Mouse (Mus musculus) ES-E14 (cell line): ENCODE results near the gene Nfrkb. TPM values are rescaled to one million over a fixed set of nuclear protein-coding genes. Genes with fewer than 3 reads are reported as not detected.

Source experiments
- DNase-seq: peaks from one replicate; pipeline ENCODE4 v3.0.0-alpha.2; 2013; ENCODE audit warnings: low read depth, low spot score
- H3K27ac ChIP-seq: 2 replicates; pipeline ENCODE4 v1.5.1; 2012; ENCODE audit warnings: low read depth, mild to moderate bottlenecking, low read length, moderate library complexity, mixed read lengths; ENCODE audit not compliant: poor library complexity, insufficient read depth, severe bottlenecking
- H3K36me3 ChIP-seq: 2 replicates; pipeline ENCODE4 v1.6.1; 2012; ENCODE audit warnings: mild to moderate bottlenecking, low read length, moderate library complexity, mixed read lengths; ENCODE audit not compliant: control insufficient read depth, poor library complexity, insufficient read depth, severe bottlenecking
- H3K4me1 ChIP-seq, 2 experiments: fragments of 150-350 bp in 1 of 2; sonication (generic) in 1 of 2; 2 replicates each; pipeline ENCODE4 v1.6.1; 2012; ENCODE audit warnings: low read length in 2 of 2, mild to moderate bottlenecking in 1 of 2, mixed read lengths in 1 of 2; ENCODE audit not compliant: control insufficient read depth in 2 of 2, insufficient read depth in 2 of 2, poor library complexity in 1 of 2
- H3K4me3 ChIP-seq, 2 experiments: fragments of 150-350 bp in 1 of 2; sonication (generic) in 1 of 2; 2 replicates each; pipeline ENCODE4 v1.5.1; 2012; ENCODE audit warnings: low read length in 2 of 2, low read depth in 1 of 2, mild to moderate bottlenecking in 1 of 2, mixed read lengths in 1 of 2; ENCODE audit not compliant: insufficient read depth in 1 of 2, poor library complexity in 1 of 2, severe bottlenecking in 1 of 2
- H3K9ac ChIP-seq: 2 replicates; pipeline ENCODE4 v1.6.1; 2012; ENCODE audit warnings: low read depth, mild to moderate bottlenecking, low read length, mixed read lengths; ENCODE audit not compliant: poor library complexity, insufficient read depth, severe bottlenecking
- H3K9me3 ChIP-seq: fragments of 150-350 bp; sonication (generic); 2 replicates; pipeline ENCODE4 v1.6.1; 2012; ENCODE audit warnings: low read depth, mild to moderate bottlenecking, low read length; ENCODE audit not compliant: control insufficient read depth, insufficient read depth
- CHD2 ChIP-seq: IDR thresholded peaks from 2 replicates; pipeline ENCODE4 v1.6.1; 2014; ENCODE audit warnings: mild to moderate bottlenecking, low read depth, low read length, inconsistent platforms
- HCFC1 ChIP-seq: IDR thresholded peaks from 2 replicates; pipeline ENCODE4 v1.6.1; 2012; ENCODE audit warnings: low read length, inconsistent platforms, borderline replicate concordance; ENCODE audit not compliant: insufficient read depth
- MAFK ChIP-seq: IDR thresholded peaks from 2 replicates; pipeline ENCODE4 v1.6.1; 2014; ENCODE audit warnings: mild to moderate bottlenecking, low read depth, low read length, inconsistent platforms; ENCODE audit not compliant: insufficient read depth
- ZC3H11A ChIP-seq: IDR thresholded peaks from 2 replicates; pipeline ENCODE4 v1.6.1; 2012; ENCODE audit warnings: low read depth, mild to moderate bottlenecking, inconsistent platforms, low read length, borderline replicate concordance
- ZNF384 ChIP-seq: IDR thresholded peaks from 2 replicates; pipeline ENCODE4 v1.6.1; 2012; ENCODE audit warnings: low read depth, low read length, inconsistent platforms
- in situ Hi-C, 2 experiments: fragments of 600-800 bp; cut with MboI; formaldehyde crosslinking; loops; one replicate each; pipeline ENCODE4 v1.15.1; 2025; ENCODE audit warnings: low sequenced_read_pairs in 2 of 2, inconsistent platforms in 1 of 2; ENCODE audit not compliant: unreplicated experiment in 2 of 2
- total RNA-seq: library from RNA; depleted of rRNA; stranded (reverse); fragments of 300-350 nt; gene quantifications from 2 replicates; pipeline ENCODE4 v1.2.3, GENCODE M21; 2012

Nfrkb gene
- total RNA-seq, 1 experiment, result 26.1 TPM

DNA sequence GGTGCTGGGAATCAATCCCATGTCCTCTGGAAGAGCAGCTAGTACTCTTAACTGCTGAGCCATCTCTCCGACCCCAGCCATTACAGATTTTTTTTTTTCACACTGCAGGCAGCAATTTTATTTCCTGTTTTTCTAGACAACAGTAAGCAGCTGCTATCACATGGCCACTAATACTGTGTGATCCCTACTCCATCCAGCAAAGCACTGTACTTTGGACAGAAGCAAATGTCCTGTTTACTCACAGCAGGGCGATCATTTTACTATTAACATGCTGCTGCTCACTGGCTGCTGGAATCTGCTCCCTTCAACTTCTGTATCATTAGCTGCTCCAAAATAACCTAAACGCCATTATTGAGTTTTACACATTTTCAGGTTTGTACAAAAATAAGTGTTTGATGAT, 47.4 kb downstream of the Nfrkb start:
- Histone ChIP-seq H3K4me1 (peaks cover 10 to 17% of the 10 kb centered on the region in 2 experiments; a peak in 3 of 4 replicates), H3K4me3 (no peak overlapping the region), H3K9ac (no peak overlapping the region), H3K27ac (no peak overlapping the region), H3K9me3 (no peaks in the 10 kb centered on the region), H3K36me3 (no peaks in the 10 kb centered on the region)
- no peak for TF ChIP-seq MAFK
- TF ChIP-seq CHD2, result no peak
- no peak for TF ChIP-seq HCFC1
- TF ChIP-seq ZNF384, result no peak
- no peak for TF ChIP-seq ZC3H11A
- in situ Hi-C loops, result no loop called here
- DNase-seq, result no peak

DNA sequence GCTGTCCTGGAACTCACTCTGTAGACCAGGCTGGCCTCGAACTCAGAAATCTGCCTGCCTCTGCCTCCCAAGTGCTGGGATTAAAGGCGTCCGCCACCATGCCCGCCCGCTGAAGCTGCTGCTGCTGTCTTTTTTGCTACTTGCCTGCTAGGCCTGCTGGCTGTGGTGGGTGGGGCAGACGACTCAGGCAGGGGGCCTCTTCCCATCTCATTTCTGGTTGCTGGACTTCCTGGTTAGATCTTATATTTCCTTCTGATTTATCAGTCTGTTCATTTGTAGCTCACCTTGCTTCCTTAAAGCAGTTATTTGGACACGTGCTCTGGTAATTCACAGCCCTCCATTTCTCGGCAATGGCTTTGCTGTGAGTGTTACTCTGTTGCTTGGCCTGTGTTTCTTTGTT, 49.4 kb downstream of the Nfrkb start:
- no peaks in the 10 kb centered on the region for H3K9me3 ChIP-seq
- H3K9ac ChIP-seq, result no peak overlapping the region
- no peaks in the 10 kb centered on the region for H3K36me3 ChIP-seq
- DNase-seq, result no peak
- in situ Hi-C loops, result no loop called here
- H3K4me1 ChIP-seq, result peaks cover 12 to 28% of the 10 kb centered on the region in 2 experiments
- no peak overlapping the region for H3K4me3 ChIP-seq
- TF ChIP-seq ZC3H11A, result no peak
- no peak overlapping the region; the same call in 1 of the 2 replicates for H3K27ac ChIP-seq

- in situ Hi-C loops, result no loop called here
- peaks cover 7 to 28% of the 10 kb centered on the region in 2 experiments for H3K4me1 ChIP-seq
- H3K36me3 ChIP-seq, result no peaks in the 10 kb centered on the region
- TF ChIP-seq ZNF384 (no peak), HCFC1 (no peak), MAFK (no peak), ZC3H11A (no peak)
- no peaks in the 10 kb centered on the region for H3K9me3 ChIP-seq
- no peak overlapping the region for H3K4me3 ChIP-seq
- no peak for DNase-seq
- no peak overlapping the region for H3K27ac ChIP-seq
- H3K9ac ChIP-seq, result no peak overlapping the region
Observed at GRCm38 (mm10) chr9:31437861-31438260, 51.9 kb downstream of the Nfrkb start.

GRCm38 (mm10) chr9:31438834-31439233, 52.8 kb downstream of the Nfrkb start:
- Histone ChIP-seq H3K36me3 (no peaks in the 10 kb centered on the region), H3K4me3 (no peak overlapping the region), H3K27ac (peak overlapping the region; percentile 89), H3K9ac (no peak overlapping the region), H3K4me1 (peaks cover 7 to 27% of the 10 kb centered on the region in 2 experiments), H3K9me3 (no peaks in the 10 kb centered on the region)
- in situ Hi-C loops, result no loop called here
- DNase-seq, result peak; percentile 54
- TF ChIP-seq ZC3H11A, result no peak
- no peak for TF ChIP-seq HCFC1
- TF ChIP-seq MAFK, result no peak
- no peak for TF ChIP-seq ZNF384
- no peak for TF ChIP-seq CHD2

DNA sequence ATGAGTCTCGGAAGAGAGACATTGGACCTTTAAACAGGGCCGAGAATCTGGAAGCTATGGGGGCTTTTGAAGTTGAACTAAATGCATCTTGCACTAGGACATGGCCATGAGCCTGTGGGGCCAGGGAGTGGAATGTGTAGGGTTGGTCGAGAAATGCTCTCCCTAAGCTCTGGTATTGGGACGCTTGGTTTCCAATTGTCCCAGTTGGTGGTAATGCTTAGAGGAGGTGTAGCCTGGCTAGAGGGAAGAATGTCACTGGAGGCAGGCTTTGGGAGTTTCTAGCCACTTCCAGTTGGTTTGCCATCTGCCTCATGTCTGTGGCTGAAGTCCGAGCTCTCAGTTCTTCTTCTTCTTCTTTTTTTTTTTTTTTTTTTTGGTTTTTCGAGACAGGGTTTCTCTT, 53.3 kb downstream of the Nfrkb start:
- H3K9me3 ChIP-seq, result no peaks in the 10 kb centered on the region
- no peaks in the 10 kb centered on the region for H3K36me3 ChIP-seq
- H3K9ac ChIP-seq, result no peak overlapping the region; the same call in 1 of the 2 replicates
- peak overlapping the region; percentile 89 for H3K27ac ChIP-seq
- 0 out of 4 replicates have a peak overlapping the region, but pooled peaks of 1 of the 2 experiments have one; percentile 7 for H3K4me3 ChIP-seq
- in situ Hi-C loops, result no loop called here
- peaks cover 7 to 26% of the 10 kb centered on the region in 2 experiments for H3K4me1 ChIP-seq
- DNase-seq, result peak; percentile 51
- TF ChIP-seq MAFK (no peak), ZC3H11A (no peak), CHD2 (no peak), HCFC1 (no peak), ZNF384 (no peak)
